Mouse (Mus musculus): Measurements from ENCODE around the gene Ogn.
A peak's percentile ranks its signal among the peaks of the same experiment; 100 is the strongest.
"Not testable (repeated sequence)": the region's sequence is repeated elsewhere in the genome, so short reads cannot be mapped to it uniquely, and the experiment has no call there.

The Ogn gene

DNA sequence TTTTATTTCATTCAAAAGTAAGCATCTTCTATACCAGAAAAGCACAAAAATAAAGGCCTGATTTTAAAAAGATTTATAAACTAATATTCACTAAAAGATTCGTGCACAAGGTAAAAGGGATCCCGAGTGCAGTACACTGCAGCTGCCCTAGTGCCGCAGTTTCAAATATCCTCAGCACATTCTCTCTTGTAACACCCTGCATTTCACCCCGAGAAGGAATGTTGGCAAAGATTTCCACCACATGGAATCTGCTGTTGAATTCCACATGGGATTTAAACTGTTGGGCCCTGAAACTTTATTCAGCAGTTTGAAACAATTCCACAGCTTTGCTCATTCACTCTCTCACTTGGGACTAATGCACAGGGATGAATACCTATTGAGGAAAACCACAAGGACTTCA lies at the start of gene Ogn:
TSS of gene Ogn (plus strand) at position 333 of the 400 bp plus-strand sequence.
- DNase-seq = no peak

DNA sequence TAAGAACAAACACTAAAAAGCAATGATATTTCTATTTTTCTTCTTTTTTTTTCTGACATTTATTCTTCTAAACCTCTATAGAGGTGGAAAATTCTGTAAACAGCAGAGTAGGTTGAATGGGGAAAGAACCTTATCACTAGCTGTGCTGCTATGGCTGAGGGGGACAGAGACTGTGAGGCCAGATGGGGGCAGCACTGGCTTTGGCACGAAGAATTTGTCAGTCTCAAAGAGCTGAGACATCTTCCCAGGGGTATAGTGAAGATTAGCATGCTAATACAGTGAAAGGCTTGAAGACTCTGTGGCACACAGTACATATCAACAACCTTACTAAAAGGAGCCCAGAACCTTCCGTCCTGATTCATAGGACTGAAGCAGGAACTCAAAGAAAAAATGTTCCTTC lies 48.7 kb upstream of the Ogn start:
- DNase-seq = peak; percentile 14 to 42

DNA sequence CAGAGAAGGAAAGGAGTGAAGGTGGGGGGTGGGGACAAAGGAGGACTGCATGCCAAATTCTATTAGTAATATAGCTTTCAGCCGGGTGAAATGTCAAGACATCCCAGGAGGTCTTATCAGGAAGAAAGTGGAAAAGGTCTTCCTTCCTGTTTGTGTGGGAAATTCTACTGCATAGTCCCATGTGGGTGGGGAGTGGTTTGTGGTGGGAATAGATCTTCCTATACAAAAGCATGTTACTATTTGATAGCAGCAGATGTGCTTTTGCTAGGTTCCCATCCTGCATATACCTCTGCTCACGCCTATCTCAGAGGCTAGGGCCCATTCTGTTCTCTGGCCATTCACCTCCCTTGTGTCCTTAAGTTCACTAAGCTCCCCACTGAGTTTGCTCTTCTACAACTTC lies 47.0 kb upstream of the Ogn start:
- DNase-seq = no peak

DNA sequence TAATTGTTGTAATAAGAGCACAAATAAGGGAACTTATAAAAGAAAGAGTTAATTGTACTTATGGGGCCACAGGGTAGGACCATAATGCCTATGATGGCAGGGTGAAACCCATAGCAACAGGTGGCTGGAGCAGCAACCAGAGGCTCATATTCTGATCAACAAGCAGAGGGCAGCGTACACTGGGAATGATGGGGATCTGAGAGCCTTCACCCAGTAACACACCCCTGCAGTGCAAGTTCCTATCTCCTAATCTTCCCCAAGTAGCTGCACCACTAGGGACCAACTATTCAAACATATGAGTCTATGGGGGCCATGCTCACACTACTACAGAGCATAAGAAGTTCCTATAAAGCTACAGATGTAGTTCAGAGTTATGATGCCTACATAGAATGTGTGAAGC lies 43.5 kb upstream of the Ogn start:
- no peak for DNase-seq

DNA sequence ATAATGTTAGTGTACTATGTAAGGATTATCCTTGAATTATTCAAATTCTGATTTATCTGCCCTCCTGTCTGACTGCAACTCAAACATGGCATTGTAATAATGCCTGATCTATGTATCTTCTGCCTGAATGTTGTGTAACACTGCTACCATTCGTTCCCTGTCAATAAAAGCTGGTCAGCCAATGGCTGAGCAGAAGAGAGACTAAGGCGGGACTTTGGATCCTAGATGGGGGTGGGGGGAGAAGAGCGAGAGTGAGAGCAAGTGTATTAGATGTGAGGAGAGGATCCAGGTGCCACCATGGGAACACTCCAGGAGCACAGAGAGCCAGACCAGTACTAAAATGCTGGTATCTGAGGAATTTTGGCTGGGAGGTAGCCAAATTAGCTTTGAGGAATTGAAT lies 37.5 kb upstream of the Ogn start:
- DNase-seq = peak; percentile 17 to 38

DNA sequence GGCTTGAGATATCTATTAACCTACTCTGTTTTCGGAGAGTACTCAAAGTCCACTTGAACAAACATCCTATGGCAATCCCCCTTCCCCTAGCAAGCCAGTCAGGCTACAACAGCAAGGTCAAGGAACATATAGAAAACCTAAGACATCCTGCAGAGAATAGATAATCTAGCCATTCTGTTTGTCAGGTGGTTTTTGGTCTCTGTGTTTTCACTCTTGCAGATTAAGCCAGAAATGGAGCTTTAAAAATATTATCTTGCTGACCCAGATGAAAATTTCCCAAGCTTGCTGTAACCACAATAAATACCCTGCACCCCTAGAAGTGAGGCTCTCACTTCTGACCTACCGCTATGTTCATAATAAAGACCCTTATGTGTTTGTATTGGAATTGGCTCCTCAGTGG lies 36.4 kb upstream of the Ogn start:
- no peak for DNase-seq

DNA sequence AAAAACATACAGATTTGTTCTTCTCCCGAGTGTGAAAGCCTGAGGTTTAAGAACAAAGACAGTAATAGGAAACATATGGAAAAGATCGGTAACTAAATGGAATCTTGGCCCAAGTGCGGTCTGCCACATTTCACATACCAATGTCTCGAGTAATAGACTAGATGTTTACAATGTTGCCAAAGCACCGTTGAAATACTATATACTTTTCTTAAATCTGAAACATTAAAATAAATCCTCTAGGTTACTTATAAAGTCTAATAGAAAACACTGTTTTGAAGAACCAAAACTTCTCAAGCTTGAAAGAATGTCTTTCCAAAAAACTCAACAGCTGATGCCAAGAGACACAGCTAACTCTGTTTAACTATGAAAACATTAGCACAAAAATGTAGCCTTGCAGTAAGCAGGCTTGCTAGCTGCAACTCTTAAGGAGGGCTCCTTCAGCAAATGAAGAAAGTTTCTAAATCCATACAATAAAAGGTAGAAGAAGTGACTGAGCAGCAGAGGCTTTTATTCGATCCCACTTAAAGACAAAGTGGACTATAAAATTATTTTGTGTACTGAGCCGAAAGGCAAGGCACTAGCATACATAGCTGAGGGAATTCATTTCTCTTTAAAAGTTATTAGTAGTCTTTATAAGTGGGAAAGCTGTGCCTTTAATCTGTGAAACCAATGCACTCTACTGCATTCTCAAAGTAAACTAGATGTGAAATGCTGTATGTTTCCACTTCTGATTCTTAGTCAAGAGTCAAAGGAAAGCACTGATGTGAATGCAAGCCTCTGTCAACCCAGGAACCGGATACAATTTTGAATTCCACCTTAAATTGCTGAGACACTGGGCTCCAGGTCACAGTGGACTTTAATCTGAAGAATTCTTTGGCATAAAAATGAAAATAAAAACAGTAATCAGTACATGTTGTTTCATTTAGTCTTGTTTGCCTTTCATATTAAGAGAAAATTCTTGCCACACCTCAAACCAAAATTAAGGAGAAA lies 26.0 kb upstream of the Ogn start, which contains the start of gene Omd:
TSS of gene Omd (plus strand) at position 922 of the 990 bp plus-strand sequence.
- no peak for DNase-seq

DNA sequence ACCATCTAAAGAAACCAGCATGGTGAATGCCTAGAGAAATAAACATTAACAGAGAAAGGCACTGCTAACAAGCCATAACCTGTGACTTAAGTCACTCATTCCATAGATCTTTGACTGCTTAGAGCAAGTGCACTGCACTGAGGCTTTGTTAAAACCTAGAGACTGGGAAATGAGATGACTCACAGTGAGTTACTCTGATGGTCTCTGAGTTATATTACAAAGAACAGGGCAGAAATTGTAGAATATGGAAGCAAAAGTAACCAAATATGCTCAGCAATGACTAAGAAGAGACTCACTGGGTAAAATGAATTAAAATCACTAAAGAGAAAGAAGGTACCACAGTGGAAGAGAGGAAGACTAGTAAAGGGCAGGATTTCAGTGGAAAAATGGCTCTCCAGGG lies 24.0 kb upstream of the Ogn start:
- DNase-seq = no peak

DNA sequence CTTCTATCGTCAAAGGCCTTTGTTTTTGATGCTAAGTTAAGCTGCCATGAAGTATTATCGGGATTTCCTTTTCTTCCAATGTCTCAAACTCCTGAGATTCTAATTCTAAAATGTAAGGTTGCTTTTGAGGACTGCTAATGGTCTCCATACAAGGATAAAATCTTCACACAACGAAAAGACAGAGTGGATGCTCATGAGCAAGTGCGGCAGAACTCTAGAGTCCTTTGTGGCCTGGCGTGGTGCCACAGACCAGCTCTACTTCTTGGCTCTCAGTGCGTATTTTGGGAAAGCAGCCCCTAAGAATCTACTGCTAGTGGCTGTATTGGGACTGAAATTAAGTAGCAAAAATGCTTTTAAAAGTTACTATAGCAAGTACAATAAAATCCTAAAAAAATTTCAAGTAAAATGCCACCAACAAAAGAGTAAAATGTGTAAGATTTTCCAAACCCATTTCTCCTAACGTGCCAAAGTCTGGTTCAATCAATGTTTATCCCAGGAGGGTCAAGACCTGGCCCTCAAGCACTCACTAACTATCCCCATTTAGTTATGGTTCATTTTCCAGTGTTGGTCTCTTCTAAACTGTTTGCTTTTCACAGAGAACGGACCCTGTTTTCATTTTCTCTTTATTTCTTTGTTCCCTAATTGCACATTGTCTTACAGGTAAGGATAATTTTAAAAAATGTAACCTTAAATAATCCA lies 23.4 kb upstream of the Ogn start:
- peak; percentile 8 to 13 for DNase-seq

DNA sequence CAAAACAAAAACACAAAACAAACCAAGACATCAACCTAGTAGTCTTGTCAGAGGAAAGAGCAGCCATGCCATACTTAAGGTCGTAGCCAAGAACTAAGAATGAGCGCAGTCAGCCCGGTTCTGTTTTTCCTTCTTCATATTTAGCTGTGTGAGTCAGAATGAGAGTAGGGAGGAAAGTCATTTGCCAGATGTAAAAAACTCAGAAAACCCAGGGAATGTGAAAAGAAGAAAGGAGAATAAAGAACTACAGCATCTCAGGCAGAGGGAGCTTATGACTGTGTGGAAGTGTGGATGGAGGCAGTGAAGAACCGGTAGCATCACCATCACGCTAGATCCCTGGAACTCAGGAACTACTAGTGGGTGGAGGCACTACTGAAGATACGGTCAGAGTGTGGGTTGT lies 21.8 kb upstream of the Ogn start:
- no peak for DNase-seq

DNA sequence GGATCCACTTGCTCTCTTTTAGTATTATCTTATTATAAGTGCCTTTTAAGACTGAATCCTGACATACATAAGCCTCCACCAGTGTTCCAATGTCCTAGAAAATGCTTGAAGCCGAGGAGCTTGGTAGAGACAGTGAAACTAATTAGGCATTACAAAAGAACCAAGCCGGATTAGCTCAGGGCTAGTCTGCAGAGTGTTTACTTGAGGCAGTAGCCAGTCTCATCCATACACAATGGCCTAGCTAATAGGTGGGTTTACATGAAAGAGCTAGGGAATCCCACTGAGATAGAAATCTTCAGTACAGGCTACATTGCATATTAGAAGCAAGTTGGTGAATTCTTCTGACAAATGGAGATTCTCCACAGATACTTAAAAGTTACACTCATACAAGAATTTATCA lies 5.3 kb upstream of the Ogn start:
- DNase-seq = not testable (repeated sequence)

DNA sequence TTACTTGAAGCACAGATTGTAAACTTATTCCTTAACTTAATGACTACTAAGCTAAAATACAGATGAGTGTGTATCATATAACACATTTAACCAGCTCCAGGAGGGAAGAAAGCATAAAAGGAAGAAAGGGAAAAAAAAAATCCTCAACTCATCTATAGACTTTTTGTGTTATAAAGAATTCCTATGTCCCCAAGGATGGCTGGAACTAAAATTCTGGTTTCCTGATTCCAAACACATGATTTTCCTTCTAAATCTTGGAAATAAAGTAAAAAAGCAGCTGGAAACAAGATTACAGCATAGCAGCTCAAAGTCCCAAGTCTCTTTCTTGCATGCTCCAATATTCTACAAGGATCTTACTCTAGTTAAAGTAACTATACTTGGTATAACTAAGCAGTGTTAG lies 4.2 kb upstream of the Ogn start:
- no peak for DNase-seq

DNA sequence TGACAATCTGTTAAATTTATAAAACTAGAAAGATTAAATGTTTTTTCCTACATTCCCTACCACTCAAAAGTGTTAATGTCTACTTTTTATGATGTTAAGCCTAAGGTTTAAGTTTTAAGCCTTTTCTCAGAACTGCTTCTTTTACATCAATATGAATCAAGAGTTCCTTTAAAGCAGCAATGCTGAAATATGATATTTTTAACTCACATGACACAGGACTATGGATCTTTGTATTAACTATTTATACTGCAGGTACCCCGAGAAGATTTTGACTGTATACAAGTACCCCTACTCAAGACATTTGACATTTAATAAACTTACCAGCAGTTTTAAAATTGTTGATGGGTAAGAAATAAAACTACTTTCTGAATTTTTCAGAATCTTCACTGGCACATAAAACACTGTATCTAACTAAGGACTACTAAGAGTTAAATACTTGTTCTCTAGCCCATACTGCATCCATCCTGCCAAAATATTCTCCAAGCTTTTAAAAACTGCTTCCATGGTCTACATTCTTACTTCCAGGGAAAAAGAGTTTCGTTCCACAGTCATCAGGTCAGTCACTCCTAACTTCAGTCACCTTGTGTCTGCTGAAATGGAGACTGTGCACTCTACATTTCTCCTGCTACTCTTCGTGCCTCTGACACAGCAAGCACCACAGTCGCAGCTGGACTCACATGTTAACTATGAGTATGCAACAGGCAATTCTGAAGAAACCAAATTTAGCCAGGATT lies 910 bp downstream of the Ogn start:
- no peak for DNase-seq

DNA sequence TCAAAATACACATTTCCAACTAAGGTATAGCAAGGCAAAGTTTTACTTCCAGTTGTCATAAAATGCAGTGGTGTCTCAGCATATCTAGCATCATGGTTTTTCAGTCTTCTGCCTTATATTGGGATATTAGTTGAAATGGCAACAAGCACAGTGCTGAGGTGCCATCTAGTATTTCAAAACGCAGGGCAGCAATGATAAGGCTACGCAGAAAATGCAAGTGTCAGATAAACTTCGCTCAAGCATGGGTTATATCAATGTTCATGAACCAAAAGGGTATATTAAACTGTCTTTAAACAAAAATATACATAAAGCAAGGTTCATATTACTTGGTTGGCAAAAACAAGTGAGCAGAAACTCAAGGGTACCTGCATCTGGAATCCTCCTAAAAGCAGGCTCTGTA lies 9.2 kb downstream of the Ogn start:
- no peak for DNase-seq

DNA sequence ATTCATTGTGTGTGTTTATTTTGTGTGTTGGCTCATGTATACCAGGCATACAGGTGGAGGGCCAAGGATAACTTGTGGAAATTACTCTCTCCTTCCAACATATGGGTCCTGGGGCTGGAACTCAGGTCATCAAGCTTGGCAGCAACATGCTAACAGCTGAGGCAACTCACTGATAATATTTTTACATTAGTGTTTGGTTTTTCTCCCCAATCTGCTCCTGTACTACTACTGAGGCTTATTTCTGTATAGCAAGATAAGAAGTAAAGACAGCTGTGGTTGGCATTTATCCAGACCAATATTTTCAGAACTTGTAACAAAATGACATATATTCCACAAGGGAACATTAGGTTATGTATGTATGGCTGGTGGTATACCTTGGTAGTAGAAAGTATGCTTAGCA lies 10.5 kb downstream of the Ogn start:
- DNase-seq = no peak

DNA sequence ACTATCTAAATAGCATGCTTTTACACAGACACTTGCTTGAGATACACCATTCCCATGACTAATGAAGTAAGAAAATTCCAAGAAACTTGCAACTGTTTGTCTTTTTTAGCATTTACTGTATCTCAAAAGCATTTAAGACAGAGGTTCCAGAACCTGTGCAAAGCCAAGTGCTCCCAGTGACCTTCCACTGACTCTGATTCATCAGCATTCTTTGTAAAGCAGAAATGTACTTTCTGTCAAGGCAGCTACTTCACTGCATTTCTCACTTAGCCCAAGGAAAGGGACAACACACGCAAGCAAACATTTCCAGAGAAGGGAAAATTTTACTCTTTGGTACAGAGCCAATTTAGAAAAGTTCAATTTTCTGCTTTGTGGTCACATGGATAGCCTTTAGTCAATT lies 15.4 kb downstream of the Ogn start:
- DNase-seq = no peak

DNA sequence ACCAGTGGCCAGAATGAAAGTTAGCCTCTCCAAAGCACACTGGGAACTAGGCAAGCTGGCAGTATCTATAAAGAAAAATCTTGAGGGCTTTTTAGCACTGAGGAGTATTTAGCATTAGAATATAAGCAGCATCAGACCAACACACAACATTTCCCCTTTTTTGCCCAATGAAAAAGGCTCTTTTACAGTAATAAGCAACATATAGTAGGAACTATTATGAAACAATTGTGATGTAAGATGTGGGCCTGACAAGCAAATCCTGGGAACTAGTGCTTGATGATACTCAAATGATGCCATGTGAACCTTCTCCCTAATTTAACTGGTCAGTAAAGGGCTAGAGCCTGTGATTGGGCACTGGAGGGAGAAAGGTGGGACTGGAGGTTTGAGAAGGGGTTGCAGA lies 20.3 kb downstream of the Ogn start:
- no peak for DNase-seq

DNA sequence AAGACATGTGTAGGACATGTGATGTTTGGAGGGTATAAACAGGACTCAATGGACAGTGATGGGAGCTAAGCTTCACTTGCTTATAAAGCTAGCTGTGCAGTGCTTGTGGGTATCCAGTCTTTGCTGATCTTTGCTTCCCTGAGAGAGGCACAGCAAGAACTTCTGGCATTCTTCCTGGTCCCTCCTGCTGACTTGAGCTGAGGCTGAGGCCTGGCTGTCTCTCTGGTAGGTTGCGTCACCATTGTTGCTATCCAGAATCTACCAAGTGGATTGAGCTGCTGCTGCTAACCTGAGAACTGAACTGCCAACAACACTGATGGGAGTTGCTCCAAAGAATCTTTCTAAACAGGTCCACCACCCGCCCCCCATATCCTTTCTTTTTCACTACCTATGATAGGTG lies 21.2 kb downstream of the Ogn start:
- DNase-seq = no peak

DNA sequence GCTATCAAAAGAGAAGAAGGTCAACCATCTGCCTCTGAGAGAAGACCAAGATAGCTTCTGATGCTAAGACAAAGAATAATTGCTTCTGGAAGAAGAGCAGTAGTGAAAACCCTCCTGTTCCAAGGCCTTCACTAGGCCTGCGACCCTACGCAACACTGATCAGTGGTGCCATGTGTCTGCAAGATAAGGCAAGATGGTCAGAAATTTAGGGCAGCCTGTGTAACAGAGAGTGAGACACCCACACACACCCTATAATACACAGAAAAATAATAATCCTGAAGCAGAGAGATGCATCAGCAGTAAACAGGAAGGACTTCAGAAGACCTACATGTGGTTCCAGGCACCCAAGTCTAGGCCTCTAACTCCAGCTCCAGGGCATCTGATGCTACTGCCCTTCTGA lies 32.1 kb downstream of the Ogn start:
- DNase-seq = no peak

DNA sequence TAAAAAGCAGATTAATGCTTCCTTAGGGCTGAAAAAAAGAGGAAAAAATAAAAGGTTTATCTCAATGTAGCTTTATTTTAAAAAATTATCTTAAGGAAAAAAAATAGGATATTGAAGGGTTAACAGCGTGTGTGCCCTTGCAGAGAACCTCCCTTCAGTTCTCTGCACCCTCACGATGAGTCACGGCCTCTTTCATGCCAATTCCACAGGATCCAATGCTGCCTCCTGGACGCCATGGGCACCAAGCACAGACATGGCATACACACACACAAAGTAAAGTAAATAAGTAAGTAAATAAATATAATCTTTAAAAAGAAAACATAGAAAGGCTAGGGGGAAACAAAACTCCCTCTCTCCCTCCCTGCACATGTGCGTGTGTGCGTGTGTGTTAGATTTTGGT lies 34.8 kb downstream of the Ogn start:
- DNase-seq = no peak

DNA sequence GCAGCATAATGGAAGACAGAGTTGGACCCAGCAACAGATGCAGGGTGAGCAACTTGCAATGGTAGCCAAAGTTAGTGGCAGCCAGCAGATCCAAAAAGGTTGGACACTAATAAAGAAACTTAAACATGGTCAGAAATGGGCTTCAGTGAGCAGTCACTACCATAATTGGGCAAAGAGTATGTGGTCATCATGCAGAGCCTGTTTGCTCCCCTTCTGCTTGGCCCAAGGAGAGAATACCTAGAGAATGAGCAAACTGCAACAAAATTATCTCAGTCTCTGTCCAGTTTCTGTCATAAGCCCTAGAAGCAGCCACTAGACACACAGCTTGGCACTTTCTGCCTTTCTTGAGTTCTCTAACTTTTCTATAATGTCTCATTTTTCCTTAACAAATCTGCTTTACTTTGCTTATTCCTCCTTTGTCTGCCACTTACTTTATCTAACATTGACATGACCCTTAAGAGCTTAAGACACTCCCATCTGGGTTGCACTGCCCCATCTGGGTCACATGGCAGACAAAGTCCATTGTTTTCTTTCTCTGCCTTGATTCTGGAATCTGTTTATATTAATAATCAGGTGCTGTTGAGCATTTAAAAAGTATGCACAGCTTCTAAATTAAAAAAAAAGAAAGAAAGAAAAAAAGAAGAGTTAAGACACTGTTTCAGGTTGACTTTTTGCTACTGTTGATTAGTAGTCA lies 36.0 kb downstream of the Ogn start:
- DNase-seq = no peak

DNA sequence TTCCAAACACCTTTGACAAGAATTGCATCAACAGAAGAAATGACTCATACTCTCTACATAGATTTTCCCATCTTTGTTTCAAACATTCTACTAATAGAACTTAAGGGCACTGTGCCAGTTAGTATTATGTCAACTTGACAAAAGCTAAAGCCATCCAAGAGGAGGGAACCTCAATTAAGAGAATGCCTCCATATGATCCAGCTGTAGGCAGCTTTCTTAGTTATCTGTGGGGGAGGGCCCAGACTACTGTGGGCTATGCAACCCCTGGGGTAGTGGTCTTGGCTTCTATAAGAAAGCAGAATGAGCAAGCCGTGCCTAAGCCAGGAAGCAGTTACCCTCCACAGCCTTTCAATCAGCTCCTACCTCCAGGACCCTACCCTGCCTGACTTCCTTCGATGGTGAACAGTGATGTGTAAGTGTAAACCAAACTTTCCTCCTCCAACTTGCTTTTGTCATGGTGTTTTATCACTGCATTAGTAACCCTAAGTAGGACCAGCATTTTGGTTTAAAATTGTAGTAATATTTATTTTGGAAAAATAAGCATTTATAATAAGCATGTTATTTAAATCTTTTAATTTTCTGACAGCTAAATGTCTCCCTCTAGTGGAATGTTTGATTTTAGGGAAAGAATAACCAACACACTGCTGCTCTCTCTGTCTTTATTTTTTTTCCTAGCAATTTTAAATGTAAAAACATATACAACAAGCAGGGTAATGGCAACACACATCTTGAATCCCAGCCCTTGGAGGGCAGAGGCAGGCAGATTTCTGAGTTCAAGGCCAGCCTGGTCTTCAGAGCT lies 37.1 kb downstream of the Ogn start:
- DNase-seq = no peak
